Mouse (Mus musculus): ENCODE measurements around the gene St8sia1.
A peak's percentile ranks its signal among the peaks of the same experiment; 100 is the strongest.

The St8sia1 gene

GRCm38 (mm10) chr6:142909771-142910105, 54.5 kb downstream of the St8sia1 start:
- no peak for DNase-seq (ENCODE audit: extremely low read depth, low read depth)

GRCm38 (mm10) chr6:142908911-142909770, 55.1 kb downstream of the St8sia1 start:
- DNase-seq (ENCODE audit: extremely low read depth, low read depth): no peak

GRCm38 (mm10) chr6:142908412-142908811, 55.8 kb downstream of the St8sia1 start:
- DNase-seq (ENCODE audit: extremely low read depth, low read depth): no peak

GRCm38 (mm10) chr6:142895371-142895770, 68.9 kb downstream of the St8sia1 start:
- DNase-seq (ENCODE audit: extremely low read depth, low read depth): no peak

- no peak for DNase-seq (ENCODE audit: extremely low read depth, low read depth)
Measured at GRCm38 (mm10) chr6:142893716-142894115, 70.5 kb downstream of the St8sia1 start.

GRCm38 (mm10) chr6:142890321-142890720, 73.9 kb downstream of the St8sia1 start:
- no peak for DNase-seq (ENCODE audit: extremely low read depth, low read depth)

- peak; percentile 22 for DNase-seq (ENCODE audit: extremely low read depth, low read depth)
Measured at GRCm38 (mm10) chr6:142888970-142889740, 75.1 kb downstream of the St8sia1 start.

- no peak for DNase-seq (ENCODE audit: extremely low read depth, low read depth)
Measured at GRCm38 (mm10) chr6:142888346-142888745, 75.9 kb downstream of the St8sia1 start.

GRCm38 (mm10) chr6:142887375-142887774, 76.9 kb downstream of the St8sia1 start:
- no peak for DNase-seq (ENCODE audit: extremely low read depth, low read depth)

GRCm38 (mm10) chr6:142885364-142886154, 78.7 kb downstream of the St8sia1 start:
- no peak for DNase-seq (ENCODE audit: extremely low read depth, low read depth)

- DNase-seq (ENCODE audit: extremely low read depth, low read depth): no peak
Measured at GRCm38 (mm10) chr6:142884128-142884527, 80.1 kb downstream of the St8sia1 start.

GRCm38 (mm10) chr6:142880849-142881470, 83.3 kb downstream of the St8sia1 start:
- no peak for DNase-seq (ENCODE audit: extremely low read depth, low read depth)

- DNase-seq (ENCODE audit: extremely low read depth, low read depth): no peak
Measured at GRCm38 (mm10) chr6:142878744-142879701, 85.2 kb downstream of the St8sia1 start.

- no peak for DNase-seq (ENCODE audit: extremely low read depth, low read depth)
Measured at GRCm38 (mm10) chr6:142877221-142877620, 87.0 kb downstream of the St8sia1 start.

- no peak for DNase-seq (ENCODE audit: extremely low read depth, low read depth)
Measured at GRCm38 (mm10) chr6:142876279-142876899, 87.9 kb downstream of the St8sia1 start.

- no peak for DNase-seq (ENCODE audit: extremely low read depth, low read depth)
Measured at GRCm38 (mm10) chr6:142873795-142874563, 90.3 kb downstream of the St8sia1 start.

- DNase-seq (ENCODE audit: extremely low read depth, low read depth): no peak
Measured at GRCm38 (mm10) chr6:142869715-142870422, 94.4 kb downstream of the St8sia1 start.

- no peak for DNase-seq (ENCODE audit: extremely low read depth, low read depth)
Measured at GRCm38 (mm10) chr6:142867471-142868055, 96.7 kb downstream of the St8sia1 start.

Data from MEL-GATA-1-ER (cell line).